Mouse (Mus musculus) neural tube, embryonic 10.5 days (tissue): Measurements from ENCODE around the gene Mfge8.

ENCODE experiments used
- DNase-seq: peaks from one replicate; pipeline ENCODE4 v3.0.0-alpha.2; 2017; ENCODE audit warnings: low spot score; ENCODE audit errors: extremely low spot score

Mfge8 gene

DNA sequence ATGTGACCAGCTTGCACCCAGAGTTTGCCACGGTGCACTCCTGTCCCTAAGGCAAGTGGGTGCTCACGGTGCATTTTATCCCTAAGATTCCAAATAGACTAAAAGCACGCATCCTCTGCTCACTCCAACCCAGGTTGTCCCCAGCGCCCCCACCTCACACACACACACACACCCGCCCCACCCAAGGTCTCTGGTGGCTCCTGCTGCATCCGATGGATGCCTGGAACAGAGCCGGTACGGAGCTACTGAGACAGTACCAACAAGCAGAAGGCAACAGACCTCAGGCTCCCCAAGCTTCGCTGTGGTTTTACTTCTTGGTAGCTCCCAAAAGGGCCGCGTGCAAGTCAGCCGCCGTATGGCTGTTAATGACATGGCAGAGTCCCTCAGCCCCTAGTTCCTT is 18.5 kb downstream of the Mfge8 start:
- peak; percentile 35 for DNase-seq

- peak; percentile 35 for DNase-seq
Measured at GRCm38 (mm10) chr7:79129883-79130282, 19.0 kb downstream of the Mfge8 start.

- no peak for DNase-seq
Measured at GRCm38 (mm10) chr7:79123465-79123864, 25.4 kb downstream of the Mfge8 start.

DNA sequence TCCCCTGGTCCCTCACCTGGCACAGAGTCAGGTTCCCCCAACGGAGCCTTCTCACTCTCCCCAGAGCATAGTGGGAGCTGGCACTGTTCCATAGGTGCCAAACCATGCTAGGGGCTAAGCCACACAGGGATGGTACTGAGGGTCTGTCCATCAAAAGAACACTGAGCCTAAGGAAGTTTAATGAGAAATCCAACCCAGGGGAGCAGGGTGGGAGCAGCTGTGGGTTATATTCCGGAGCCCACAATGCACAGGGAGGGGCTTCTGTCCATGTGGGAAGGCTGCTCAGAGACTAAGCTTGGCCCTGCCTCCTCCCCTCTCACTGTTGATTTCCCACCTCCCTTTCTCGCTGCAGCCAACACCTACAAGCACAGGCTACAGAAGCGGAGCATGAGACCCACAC is 35.0 kb downstream of the Mfge8 start:
- no peak for DNase-seq

DNA sequence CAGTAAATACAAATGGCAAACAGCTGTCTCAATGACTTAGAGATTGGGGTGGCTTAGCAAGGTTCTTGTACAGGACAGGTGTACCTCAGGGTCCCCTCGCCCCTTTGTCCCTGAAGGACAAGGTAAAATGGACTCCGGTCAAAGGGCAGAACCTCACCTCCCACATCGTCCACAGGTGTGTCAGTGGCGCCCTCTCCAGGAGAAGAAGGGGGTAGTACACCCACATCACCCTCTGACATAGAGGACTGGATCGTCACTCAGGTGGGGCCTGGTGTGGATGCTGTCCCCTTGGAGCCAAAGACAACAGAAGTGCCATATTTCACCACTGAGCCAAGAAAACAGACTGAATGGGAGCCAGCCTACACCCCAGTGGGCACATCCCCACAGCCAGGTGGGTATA is 52.4 kb downstream of the Mfge8 start:
- no peak for DNase-seq

GRCm38 (mm10) chr7:79089111-79089510 is 59.7 kb downstream of the Mfge8 start:
- DNase-seq, result no peak
